Mouse (Mus musculus): Measurements from ENCODE around the gene Efcab3. TPM values are rescaled to one million over a fixed set of nuclear protein-coding genes. Genes with fewer than 3 reads are reported as not detected.

Gene Efcab3
- 0.07 and 0.12 TPM in 2 replicates for polyA plus RNA-seq (2015; fragmentation: Nextera tagmentation; extraction: Ambion mirVana)

GRCm38 (mm10) chr11:105063292-105063691, at the start of gene Efcab3:
Gene Efcab3 (plus strand): TSS chr11:105063592.
- Histone ChIP-seq H3K36me3 (ENCODE audit: control insufficient read depth, insufficient read depth) (no peaks in the 10 kb centered on the region), H3K9me3 (ENCODE audit: control insufficient read depth) (no peaks in the 10 kb centered on the region), H3K27me3 (replicated peaks; ENCODE audit: control insufficient read depth, insufficient read depth, low read length) (0 out of 2 replicates have a peak, but pooled peaks cover 9% of the 10 kb centered on the region), H3K4me2 (replicated peaks; ENCODE audit: low read depth) (no peak within 1 kb of the TSS), H3K4me3 (ENCODE audit: low read depth, low read length) (no peak within 1 kb of the TSS), H3K4me1 (replicated peaks; ENCODE audit: control insufficient read depth, insufficient read depth, low read length) (no peaks in the 10 kb centered on the region), H3K27ac (ENCODE audit: low read depth, low read length) (no peak within 1 kb of the TSS), H3K9ac (ENCODE audit: low read depth, low read length) (no peak within 1 kb of the TSS)
- WGBS = 92% methylated on average over 5 of the region's 5 CpGs
- no peak for ATAC-seq
- TF ChIP-seq CTCF (IDR thresholded peaks at IDR 0.05; ENCODE audit: low read depth) = no peak

- H3K9me3 ChIP-seq (ENCODE audit: control insufficient read depth) = no peaks in the 10 kb centered on the region
- no peaks in the 10 kb centered on the region for H3K4me1 ChIP-seq (replicated peaks; ENCODE audit: control insufficient read depth, insufficient read depth, low read length)
- no peak overlapping the region for H3K4me3 ChIP-seq (ENCODE audit: low read depth, low read length)
- H3K36me3 ChIP-seq (ENCODE audit: control insufficient read depth, insufficient read depth) = no peaks in the 10 kb centered on the region
- H3K27me3 ChIP-seq (replicated peaks; ENCODE audit: control insufficient read depth, insufficient read depth, low read length) = no peaks in the 10 kb centered on the region
- H3K9ac ChIP-seq (ENCODE audit: low read depth, low read length) = no peak overlapping the region
- peak; percentile 53 for TF ChIP-seq CTCF (IDR thresholded peaks at IDR 0.05; ENCODE audit: low read depth)
- 73% methylated on average over 7 of the region's 7 CpGs for WGBS
- no peak overlapping the region for H3K4me2 ChIP-seq (replicated peaks; ENCODE audit: low read depth)
- no peak for ATAC-seq
- H3K27ac ChIP-seq (ENCODE audit: low read depth, low read length) = no peak overlapping the region
Observed at GRCm38 (mm10) chr11:105021071-105021470, 42.3 kb upstream of the Efcab3 start.

GRCm38 (mm10) chr11:105028744-105029348, 34.5 kb upstream of the Efcab3 start:
- 0 out of 2 replicates have a peak, but pooled peaks have one; percentile 31 for ATAC-seq
- Histone ChIP-seq H3K4me2 (replicated peaks; ENCODE audit: low read depth) (no peak overlapping the region), H3K4me3 (ENCODE audit: low read depth, low read length) (no peak overlapping the region), H3K27ac (ENCODE audit: low read depth, low read length) (no peak overlapping the region), H3K27me3 (replicated peaks; ENCODE audit: control insufficient read depth, insufficient read depth, low read length) (no peaks in the 10 kb centered on the region), H3K4me1 (replicated peaks; ENCODE audit: control insufficient read depth, insufficient read depth, low read length) (no peaks in the 10 kb centered on the region), H3K9ac (ENCODE audit: low read depth, low read length) (no peak overlapping the region), H3K9me3 (ENCODE audit: control insufficient read depth) (no peaks in the 10 kb centered on the region), H3K36me3 (ENCODE audit: control insufficient read depth, insufficient read depth) (no peaks in the 10 kb centered on the region)
- TF ChIP-seq CTCF (IDR thresholded peaks at IDR 0.05; ENCODE audit: low read depth) = no peak
- 25% methylated on average over 6 of the region's 6 CpGs for WGBS

- no peaks in the 10 kb centered on the region for H3K36me3 ChIP-seq (ENCODE audit: control insufficient read depth, insufficient read depth)
- no peak for ATAC-seq
- H3K27me3 ChIP-seq (replicated peaks; ENCODE audit: control insufficient read depth, insufficient read depth, low read length) = no peaks in the 10 kb centered on the region
- TF ChIP-seq CTCF (IDR thresholded peaks at IDR 0.05; ENCODE audit: low read depth) = no peak
- 58% methylated on average over 8 of the region's 8 CpGs for WGBS
- no peak overlapping the region for H3K4me3 ChIP-seq (ENCODE audit: low read depth, low read length)
- no peaks in the 10 kb centered on the region for H3K9me3 ChIP-seq (ENCODE audit: control insufficient read depth)
- no peak overlapping the region for H3K27ac ChIP-seq (ENCODE audit: low read depth, low read length)
- no peak overlapping the region for H3K4me2 ChIP-seq (replicated peaks; ENCODE audit: low read depth)
- no peaks in the 10 kb centered on the region for H3K4me1 ChIP-seq (replicated peaks; ENCODE audit: control insufficient read depth, insufficient read depth, low read length)
- no peak overlapping the region for H3K9ac ChIP-seq (ENCODE audit: low read depth, low read length)
Observed at GRCm38 (mm10) chr11:105029525-105029924, 33.9 kb upstream of the Efcab3 start.

- Histone ChIP-seq H3K27me3 (replicated peaks; ENCODE audit: control insufficient read depth, insufficient read depth, low read length) (no peaks in the 10 kb centered on the region), H3K4me1 (replicated peaks; ENCODE audit: control insufficient read depth, insufficient read depth, low read length) (no peaks in the 10 kb centered on the region), H3K9ac (ENCODE audit: low read depth, low read length) (no peak overlapping the region), H3K27ac (ENCODE audit: low read depth, low read length) (no peak overlapping the region), H3K36me3 (ENCODE audit: control insufficient read depth, insufficient read depth) (no peaks in the 10 kb centered on the region), H3K4me3 (ENCODE audit: low read depth, low read length) (no peak overlapping the region), H3K9me3 (ENCODE audit: control insufficient read depth) (no peaks in the 10 kb centered on the region), H3K4me2 (replicated peaks; ENCODE audit: low read depth) (no peak overlapping the region)
- no peak for TF ChIP-seq CTCF (IDR thresholded peaks at IDR 0.05; ENCODE audit: low read depth)
- WGBS = 55% methylated on average over 6 of the region's 6 CpGs
- no peak for ATAC-seq
Observed at GRCm38 (mm10) chr11:105030229-105030628, 33.2 kb upstream of the Efcab3 start.

- Histone ChIP-seq H3K9ac (ENCODE audit: low read depth, low read length) (no peak overlapping the region), H3K27ac (ENCODE audit: low read depth, low read length) (no peak overlapping the region), H3K4me3 (ENCODE audit: low read depth, low read length) (no peak overlapping the region), H3K4me1 (replicated peaks; ENCODE audit: control insufficient read depth, insufficient read depth, low read length) (no peaks in the 10 kb centered on the region), H3K36me3 (ENCODE audit: control insufficient read depth, insufficient read depth) (no peaks in the 10 kb centered on the region), H3K4me2 (replicated peaks; ENCODE audit: low read depth) (no peak overlapping the region), H3K9me3 (ENCODE audit: control insufficient read depth) (no peaks in the 10 kb centered on the region), H3K27me3 (replicated peaks; ENCODE audit: control insufficient read depth, insufficient read depth, low read length) (no peaks in the 10 kb centered on the region)
- no peak for ATAC-seq
- no peak for TF ChIP-seq CTCF (IDR thresholded peaks at IDR 0.05; ENCODE audit: low read depth)
- 60% methylated on average over 2 of the region's 2 CpGs for WGBS
Observed at GRCm38 (mm10) chr11:105031103-105031502, 32.3 kb upstream of the Efcab3 start.

Measured in intestine, postnatal 0 days (tissue).